Mouse (Mus musculus) midbrain, embryonic 16.5 days (tissue): ENCODE measurements around the gene Arl4c. TPM values are rescaled to one million over a fixed set of nuclear protein-coding genes. Genes with fewer than 3 reads are reported as not detected.

ENCODE experiments used
- ATAC-seq: fragments of 200-750 bp; cut with Nextera tagmentation; 2 replicates; pipeline ENCODE4 v1.8.0; 2017; ENCODE audit warnings: moderate TSS enrichment
- H3K27ac ChIP-seq: fragments of 300-500 bp; sonication (generic); 2 replicates; pipeline ENCODE4 v1.5.1; 2014; ENCODE audit warnings: mild to moderate bottlenecking, low read length, mixed read lengths
- H3K27me3 ChIP-seq: fragments of 300-500 bp; sonication (generic); 2 replicates; pipeline ENCODE4 v1.6.1; 2014; ENCODE audit warnings: low read depth, low read length, mixed read lengths; ENCODE audit not compliant: control insufficient read depth, insufficient read depth
- H3K36me3 ChIP-seq: fragments of 300-500 bp; sonication (generic); 2 replicates; pipeline ENCODE4 v1.6.1; 2014; ENCODE audit warnings: mild to moderate bottlenecking, low read length, moderate library complexity, mixed read lengths; ENCODE audit not compliant: control insufficient read depth, insufficient read depth
- H3K4me1 ChIP-seq: fragments of 300-500 bp; sonication (generic); 2 replicates; pipeline ENCODE4 v1.6.1; 2014; ENCODE audit warnings: mild to moderate bottlenecking, low read length, mixed read lengths; ENCODE audit not compliant: control insufficient read depth, insufficient read depth
- H3K4me2 ChIP-seq: fragments of 300-500 bp; sonication (generic); 2 replicates; pipeline ENCODE4 v1.6.1; 2014; ENCODE audit warnings: mild to moderate bottlenecking, low read length, mixed read lengths
- H3K4me3 ChIP-seq: fragments of 300-500 bp; sonication (generic); 2 replicates; pipeline ENCODE4 v1.5.1; 2014; ENCODE audit warnings: low read depth, mild to moderate bottlenecking, low read length, moderate library complexity, mixed read lengths
- H3K9ac ChIP-seq: fragments of 300-500 bp; sonication (generic); 2 replicates; pipeline ENCODE4 v1.6.1; 2014; ENCODE audit warnings: low read depth, low read length, mixed read lengths
- H3K9me3 ChIP-seq: fragments of 300-500 bp; sonication (generic); replicated peaks from 2 replicates; pipeline ENCODE4 v1.6.1; 2014; ENCODE audit warnings: mild to moderate bottlenecking, low read length, mixed read lengths; ENCODE audit not compliant: control insufficient read depth, poor library complexity, severe bottlenecking
- WGBS: fragments of 180-500 bp; shearing (Covaris S2); extraction: QIAGEN DNeasy Blood & Tissue Kit; methylation state at CpG from one replicate; pipeline ENCODE4 v1.1.7; 2014; 5-methylcytosine and 5-hydroxymethylcytosine counted together
- polyA plus RNA-seq: library from polyadenylated mRNA; unstranded; fragments of >200 nt; fragmentation: Nextera tagmentation; extraction: Ambion mirVana; gene quantifications from 2 replicates; pipeline ENCODE4 v1.2.1, GENCODE M21; 2015

Arl4c gene
- polyA plus RNA-seq, 1 experiment from 2014 or later: 54.6 TPM

DNA sequence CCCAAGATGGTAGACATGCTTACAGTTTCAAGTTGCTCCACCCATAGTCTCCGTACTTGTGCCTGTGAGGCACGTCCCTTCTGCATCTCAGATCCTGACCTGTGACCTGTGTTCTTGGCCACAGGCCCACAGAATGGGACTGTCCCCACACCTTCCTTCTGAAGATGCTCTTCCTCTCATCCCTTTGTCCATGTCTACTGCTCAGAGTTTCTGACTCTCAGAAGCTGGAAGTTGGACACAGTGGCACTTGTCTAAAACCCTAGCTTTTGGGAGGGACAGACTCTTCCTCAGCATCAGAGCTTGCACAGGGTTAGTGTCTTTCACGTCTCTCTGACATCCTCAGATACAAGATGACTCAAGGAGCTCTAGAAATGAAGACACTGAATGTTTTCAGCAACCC lies 6.2 kb upstream of the Arl4c start:
- H3K9me3 ChIP-seq: no peaks in the 10 kb centered on the region
- no peak overlapping the region for H3K4me2 ChIP-seq
- H3K4me3 ChIP-seq: no peak overlapping the region
- no peak overlapping the region; the same call in 1 of the 2 replicates for H3K27ac ChIP-seq
- H3K9ac ChIP-seq: no peak overlapping the region
- 67% methylated on average over 3 of the region's 3 CpGs for WGBS
- H3K4me1 ChIP-seq: peaks cover 21% of the 10 kb centered on the region
- no peaks in the 10 kb centered on the region for H3K27me3 ChIP-seq
- H3K36me3 ChIP-seq: no peaks in the 10 kb centered on the region
- ATAC-seq: no peak

DNA sequence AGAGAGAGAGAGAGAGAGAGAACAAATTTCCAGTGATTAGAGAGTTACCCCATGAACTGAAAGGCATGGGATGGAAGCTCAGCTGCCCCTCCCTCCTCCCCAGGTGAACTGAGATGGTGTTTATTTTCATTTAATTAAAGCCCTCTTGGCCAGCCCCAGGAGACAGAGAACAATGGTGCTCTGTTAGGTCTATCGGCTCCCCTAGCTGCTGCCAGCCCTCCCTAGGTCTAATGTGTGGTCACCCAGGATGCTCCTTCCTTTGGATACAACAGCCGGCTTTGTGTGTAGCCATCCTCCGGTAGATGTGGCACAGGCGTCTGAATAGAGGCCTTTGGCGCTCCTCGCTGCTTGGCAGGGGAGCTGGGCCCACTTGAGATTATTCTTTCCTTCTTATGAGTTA lies 5.5 kb upstream of the Arl4c start:
- no peak overlapping the region; the same call in 1 of the 2 replicates for H3K27ac ChIP-seq
- ATAC-seq: no peak
- no peak overlapping the region for H3K9ac ChIP-seq
- WGBS: 18% methylated on average over 6 of the region's 6 CpGs
- no peaks in the 10 kb centered on the region for H3K36me3 ChIP-seq
- no peak overlapping the region for H3K4me2 ChIP-seq
- H3K9me3 ChIP-seq: no peaks in the 10 kb centered on the region
- no peak overlapping the region for H3K4me3 ChIP-seq
- H3K4me1 ChIP-seq: peaks cover 22% of the 10 kb centered on the region
- no peaks in the 10 kb centered on the region for H3K27me3 ChIP-seq

DNA sequence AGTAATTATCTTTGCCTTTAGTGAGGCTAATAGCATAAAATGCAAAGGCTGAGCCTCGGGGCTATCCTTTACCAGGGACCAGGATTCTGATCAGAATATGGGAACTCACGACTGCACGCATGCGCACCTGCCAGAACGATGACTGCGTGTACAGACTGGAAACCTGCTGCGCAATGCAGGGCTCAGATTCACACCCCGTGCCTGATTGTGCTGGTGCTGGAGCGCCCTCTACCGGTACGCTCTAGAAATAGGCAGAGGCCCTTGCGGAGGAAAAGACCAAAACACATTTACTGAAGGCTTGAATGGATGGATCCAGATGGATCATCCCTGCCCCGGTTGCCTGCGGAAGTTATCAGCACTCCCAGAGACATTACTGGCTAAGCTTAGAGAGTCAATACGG lies 3.8 kb upstream of the Arl4c start:
- 0% methylated on average over 15 of the region's 15 CpGs for WGBS
- H3K36me3 ChIP-seq: no peaks in the 10 kb centered on the region
- peak overlapping the region; percentile 36; the same call in 1 of the 2 replicates for H3K9ac ChIP-seq
- H3K4me2 ChIP-seq: peak overlapping the region; percentile 26
- H3K27ac ChIP-seq: peak overlapping the region; percentile 50
- peak; percentile 66 for ATAC-seq
- no peak overlapping the region for H3K4me3 ChIP-seq
- H3K4me1 ChIP-seq: peaks cover 23% of the 10 kb centered on the region
- no peaks in the 10 kb centered on the region for H3K27me3 ChIP-seq
- no peaks in the 10 kb centered on the region for H3K9me3 ChIP-seq

DNA sequence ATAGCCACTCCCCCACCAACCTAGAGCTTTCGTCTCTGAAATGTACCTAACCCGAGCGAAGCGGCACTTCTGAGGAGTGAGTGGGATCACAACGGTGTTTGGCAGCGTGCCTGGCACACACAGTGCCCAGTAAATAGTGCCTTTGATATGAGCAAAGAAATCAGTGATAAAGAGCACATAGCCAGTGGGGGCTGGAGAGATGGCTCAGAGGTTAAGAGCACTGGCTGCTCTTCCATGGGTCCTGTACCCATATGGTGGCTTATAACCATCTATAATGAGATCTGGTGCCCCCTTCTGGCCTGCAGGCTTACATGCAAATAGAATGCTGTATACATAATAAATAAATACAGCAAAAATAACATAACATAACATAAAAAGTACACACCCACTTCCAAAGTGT lies 3.0 kb upstream of the Arl4c start:
- no peak for ATAC-seq
- H3K4me1 ChIP-seq: peaks cover 23% of the 10 kb centered on the region
- H3K36me3 ChIP-seq: no peaks in the 10 kb centered on the region
- H3K4me2 ChIP-seq: no peak overlapping the region
- no peak overlapping the region for H3K27ac ChIP-seq
- no peak overlapping the region for H3K9ac ChIP-seq
- H3K9me3 ChIP-seq: no peaks in the 10 kb centered on the region
- 58% methylated on average over 6 of the region's 6 CpGs for WGBS
- H3K4me3 ChIP-seq: no peak overlapping the region
- H3K27me3 ChIP-seq: no peaks in the 10 kb centered on the region

DNA sequence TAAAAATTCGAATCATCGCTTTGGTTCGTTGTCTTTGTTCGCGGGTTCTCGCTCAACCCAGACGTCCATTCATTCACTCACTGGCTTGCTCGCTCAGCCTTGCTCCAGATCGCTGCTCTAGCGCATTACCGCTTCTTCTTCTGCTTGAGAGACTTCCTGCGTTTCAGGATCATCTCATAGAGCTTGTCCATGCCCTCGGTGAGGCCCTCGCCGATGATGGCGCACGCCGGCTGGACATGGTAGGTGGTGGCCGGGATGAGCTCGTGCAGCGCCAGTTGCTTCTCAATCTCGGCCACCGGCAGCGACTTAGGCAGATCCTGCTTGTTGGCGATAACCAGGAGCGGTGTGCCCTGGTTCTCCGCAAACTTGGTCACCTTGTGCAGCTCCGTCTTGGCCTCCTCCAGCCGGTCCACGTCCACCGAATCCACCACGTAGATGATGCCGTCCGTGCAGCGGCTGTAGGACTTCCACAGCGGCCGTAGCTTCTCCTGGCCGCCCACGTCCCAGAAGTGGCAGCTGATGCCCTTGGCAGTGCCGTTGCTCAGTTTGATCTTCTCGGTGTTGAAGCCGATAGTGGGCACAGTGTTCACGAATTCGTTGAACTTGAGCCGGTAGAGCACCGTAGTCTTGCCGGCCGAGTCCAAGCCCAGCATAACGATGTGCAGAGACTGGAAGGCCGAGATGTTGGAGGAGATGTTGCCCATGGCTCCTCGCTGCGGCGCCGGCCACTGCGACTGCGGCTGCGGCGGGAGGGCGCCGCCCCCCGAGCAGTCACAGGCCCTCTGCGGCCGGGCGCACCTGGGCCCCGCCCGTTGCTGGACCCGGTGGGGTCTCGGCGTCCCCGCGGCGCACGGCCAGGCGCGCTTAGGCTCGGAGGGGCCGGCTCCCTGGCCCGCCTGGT lies 810 bp downstream of the Arl4c start:
- WGBS: under 1% methylated on average over 75 of the region's 78 CpGs
- peaks cover 21% of the 10 kb centered on the region for H3K4me1 ChIP-seq
- H3K9me3 ChIP-seq: no peaks in the 10 kb centered on the region
- peak overlapping the region; percentile 99 for H3K27ac ChIP-seq
- peak overlapping the region; percentile 85 for H3K4me2 ChIP-seq
- peaks cover 10% of the 10 kb centered on the region; the same call in 1 of the 2 replicates for H3K36me3 ChIP-seq
- H3K4me3 ChIP-seq: peak overlapping the region; percentile 89
- H3K27me3 ChIP-seq: no peaks in the 10 kb centered on the region
- peak overlapping the region; percentile 99 for H3K9ac ChIP-seq
- peak; percentile 49 for ATAC-seq

DNA sequence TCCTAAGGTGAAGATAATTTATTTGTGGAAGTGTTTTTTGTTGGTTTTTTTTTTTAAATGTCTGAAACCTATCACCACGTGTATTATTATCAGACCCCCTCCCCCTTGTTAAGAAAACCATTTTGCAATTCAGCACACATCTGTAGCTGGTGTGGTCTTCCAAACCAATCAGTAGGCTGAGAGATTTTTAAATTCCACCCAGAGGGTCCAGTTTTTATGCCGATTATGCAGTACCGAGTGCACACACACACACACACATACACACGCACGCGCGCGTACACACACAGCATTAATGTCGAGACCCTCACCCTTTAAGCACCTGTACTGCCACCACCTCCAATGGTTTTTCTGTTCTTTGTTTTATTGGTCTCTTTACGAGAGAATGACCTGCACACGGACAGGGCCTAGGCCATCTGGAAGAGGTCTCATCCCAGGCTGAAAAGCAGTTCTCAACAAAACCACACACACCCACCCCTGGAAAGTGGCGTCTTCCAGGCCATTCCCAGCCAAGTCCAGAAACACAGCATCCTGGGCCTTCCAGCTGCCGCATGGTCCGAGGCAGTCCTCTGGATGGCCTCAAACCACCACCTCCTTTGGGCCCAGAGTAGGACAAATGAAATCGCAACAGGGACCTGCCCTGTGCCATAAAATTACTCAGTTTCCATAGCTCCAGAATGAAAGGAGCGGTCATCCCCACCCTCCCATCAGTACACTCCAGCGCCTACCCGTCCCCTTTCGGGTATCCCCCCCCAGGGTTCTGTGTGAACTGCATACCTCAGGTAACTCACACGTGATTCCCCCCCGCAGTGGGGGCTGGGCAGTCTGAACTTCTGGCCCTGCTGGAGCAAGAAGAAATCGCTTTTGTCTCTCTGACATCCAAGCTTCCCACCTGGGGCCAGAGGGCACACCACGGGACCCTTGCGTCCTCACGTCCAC lies 1.9 kb downstream of the Arl4c start:
- H3K4me2 ChIP-seq: peak overlapping the region; percentile 85
- 4% methylated on average over 25 of the region's 25 CpGs for WGBS
- no peaks in the 10 kb centered on the region for H3K27me3 ChIP-seq
- peaks cover 10% of the 10 kb centered on the region; the same call in 1 of the 2 replicates for H3K36me3 ChIP-seq
- peak; percentile 18 for ATAC-seq
- H3K4me3 ChIP-seq: peak overlapping the region; percentile 89
- H3K9me3 ChIP-seq: no peaks in the 10 kb centered on the region
- peak overlapping the region; percentile 99 for H3K27ac ChIP-seq
- peak overlapping the region; percentile 99 for H3K9ac ChIP-seq
- peaks cover 14% of the 10 kb centered on the region for H3K4me1 ChIP-seq

DNA sequence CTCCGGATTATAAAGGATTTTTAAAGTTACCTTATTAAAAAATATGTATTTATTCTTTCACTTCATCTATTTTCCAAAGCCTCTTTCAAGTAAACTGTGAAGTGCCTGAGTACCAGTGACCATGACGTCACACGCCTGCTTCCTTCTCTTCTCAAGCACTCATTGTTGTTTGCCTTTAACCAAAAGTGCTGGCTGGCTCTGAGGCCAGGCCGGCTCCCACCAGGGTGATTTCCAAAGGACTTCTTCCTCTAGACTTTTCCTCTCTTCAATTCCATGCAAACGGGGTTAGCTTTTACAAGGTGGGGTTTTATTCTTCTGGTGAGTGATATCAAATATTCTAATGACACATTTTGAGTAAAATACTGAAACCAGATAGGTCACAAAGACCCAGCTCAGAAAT lies 2.6 kb downstream of the Arl4c start:
- 5% methylated on average over 5 of the region's 5 CpGs for WGBS
- no peak for ATAC-seq

DNA sequence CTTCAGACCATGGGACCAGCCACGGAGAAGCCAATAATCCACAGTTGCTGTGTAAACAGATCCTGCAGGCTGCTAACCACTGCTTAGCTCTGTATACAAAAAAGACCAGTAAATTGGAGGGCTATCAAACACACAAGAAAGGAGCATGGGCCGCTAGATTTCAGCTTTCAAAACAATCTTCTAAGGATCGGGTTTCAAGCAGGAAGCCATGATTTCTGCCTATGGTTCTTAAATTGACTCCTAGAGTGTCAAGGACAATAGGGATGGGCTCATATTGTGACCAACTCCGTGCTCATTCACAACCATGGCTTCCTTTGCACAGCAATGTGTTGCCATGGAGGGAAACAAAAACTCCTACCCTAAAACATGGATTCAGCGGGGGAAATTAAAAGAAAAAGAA lies 3.1 kb downstream of the Arl4c start:
- H3K27me3 ChIP-seq: no peaks in the 10 kb centered on the region
- 3% methylated on average over 5 of the region's 5 CpGs for WGBS
- H3K4me3 ChIP-seq: peak overlapping the region; percentile 89
- ATAC-seq: no peak
- H3K9ac ChIP-seq: peak overlapping the region; percentile 64
- no peaks in the 10 kb centered on the region for H3K9me3 ChIP-seq
- peaks cover 14% of the 10 kb centered on the region for H3K4me1 ChIP-seq
- peaks cover 10% of the 10 kb centered on the region; the same call in 1 of the 2 replicates for H3K36me3 ChIP-seq
- peak overlapping the region; percentile 99 for H3K27ac ChIP-seq
- H3K4me2 ChIP-seq: peak overlapping the region; percentile 85

More for the DNA sequence above, 2.6 kb downstream of the Arl4c start:
- no peaks in the 10 kb centered on the region for H3K9me3 ChIP-seq
- H3K27ac ChIP-seq: peak overlapping the region; percentile 99
- peak overlapping the region; percentile 89 for H3K4me3 ChIP-seq
- H3K27me3 ChIP-seq: no peaks in the 10 kb centered on the region
- H3K36me3 ChIP-seq: peaks cover 10% of the 10 kb centered on the region; the same call in 1 of the 2 replicates
- H3K9ac ChIP-seq: peak overlapping the region; percentile 99
- H3K4me1 ChIP-seq: peaks cover 14% of the 10 kb centered on the region
- H3K4me2 ChIP-seq: peak overlapping the region; percentile 85
